Mouse (Mus musculus): ENCODE data around the gene Wdr73.

The Wdr73 gene

DNA sequence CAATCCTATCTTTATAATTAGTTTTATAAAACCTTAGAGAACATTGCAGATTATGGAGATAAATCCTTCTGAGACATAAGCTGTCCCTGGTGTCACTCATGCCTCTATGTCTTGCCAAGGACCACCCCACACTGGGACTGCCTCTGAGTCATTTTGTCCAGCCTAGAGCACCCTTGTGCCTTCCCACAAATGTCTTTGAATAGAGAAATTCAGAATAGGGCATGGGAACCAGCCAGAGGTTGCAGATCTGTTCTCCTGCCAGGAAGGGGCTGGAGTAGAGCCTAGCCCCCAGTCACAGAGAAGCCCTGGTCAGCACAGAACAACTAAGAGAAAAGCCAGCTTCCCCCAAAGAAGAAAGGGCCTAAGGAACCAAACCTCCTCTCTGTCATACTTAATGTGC lies 45.8 kb downstream of the Wdr73 start:
- no peak for DNase-seq (ENCODE audit: low spot score in 2 of 2)

DNA sequence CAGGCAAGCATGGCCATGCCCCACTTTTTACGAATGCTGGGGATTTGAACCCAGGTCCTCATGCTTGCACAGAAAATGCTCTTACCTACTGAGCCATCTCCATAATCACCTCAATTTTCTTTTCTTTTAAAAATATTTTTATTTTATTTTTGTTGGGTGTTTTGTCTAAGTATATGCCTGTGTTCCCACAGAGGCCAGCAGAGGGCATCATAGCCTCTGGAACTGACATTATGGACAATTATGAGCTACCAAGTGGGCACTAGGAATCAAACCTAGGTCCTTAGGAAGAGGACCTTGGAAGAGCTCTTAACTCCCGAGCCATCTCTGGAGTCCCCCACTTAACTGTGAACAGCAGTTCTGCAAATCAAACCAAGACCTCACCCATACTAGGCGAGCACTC lies 47.9 kb downstream of the Wdr73 start:
- no peak for DNase-seq (ENCODE audit: low spot score in 2 of 2)

DNA sequence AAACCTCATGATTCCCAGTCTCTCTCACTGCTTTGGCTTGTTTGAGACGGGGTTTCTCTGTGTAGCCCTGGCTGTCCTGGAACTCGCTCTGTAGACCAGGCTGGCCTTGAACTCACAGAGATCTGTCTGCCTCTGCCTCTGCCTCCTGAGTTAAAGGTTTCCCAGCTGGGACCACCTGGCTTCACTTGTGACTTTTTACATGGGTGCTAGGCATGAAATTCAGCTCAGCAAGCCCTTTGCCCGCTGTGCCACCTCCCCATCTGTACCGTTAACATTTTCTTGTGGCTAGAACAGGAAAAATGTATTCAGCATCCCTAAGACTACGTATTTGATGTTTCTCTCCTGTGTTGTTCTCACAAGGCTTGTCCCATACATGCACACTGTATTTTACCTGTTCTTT lies 50.5 kb downstream of the Wdr73 start:
- peak; percentile 41 to 51 for DNase-seq (ENCODE audit: low spot score in 2 of 2)

DNA sequence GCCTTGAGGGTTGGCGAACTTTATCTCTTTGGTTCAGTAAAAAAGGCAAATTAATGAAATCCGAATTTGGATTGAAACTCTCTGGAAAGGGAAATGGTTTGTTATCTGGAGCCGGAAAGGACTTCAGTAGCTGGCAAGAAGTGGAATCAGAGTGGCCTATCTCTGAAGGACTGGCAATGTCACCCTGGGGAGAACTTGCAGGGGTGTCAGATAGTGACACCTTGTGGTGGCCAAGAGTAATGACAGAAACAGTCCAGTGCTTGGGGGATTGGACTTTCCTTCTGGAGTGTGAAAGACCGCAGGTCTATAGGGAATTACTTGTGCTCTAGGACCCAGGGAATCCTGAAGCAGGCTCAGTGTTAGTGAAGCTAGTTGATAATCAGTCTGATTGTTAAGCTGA lies 51.4 kb downstream of the Wdr73 start:
- DNase-seq (ENCODE audit: low spot score in 2 of 2), result peak in 1 of 2 experiments; percentile 51

DNA sequence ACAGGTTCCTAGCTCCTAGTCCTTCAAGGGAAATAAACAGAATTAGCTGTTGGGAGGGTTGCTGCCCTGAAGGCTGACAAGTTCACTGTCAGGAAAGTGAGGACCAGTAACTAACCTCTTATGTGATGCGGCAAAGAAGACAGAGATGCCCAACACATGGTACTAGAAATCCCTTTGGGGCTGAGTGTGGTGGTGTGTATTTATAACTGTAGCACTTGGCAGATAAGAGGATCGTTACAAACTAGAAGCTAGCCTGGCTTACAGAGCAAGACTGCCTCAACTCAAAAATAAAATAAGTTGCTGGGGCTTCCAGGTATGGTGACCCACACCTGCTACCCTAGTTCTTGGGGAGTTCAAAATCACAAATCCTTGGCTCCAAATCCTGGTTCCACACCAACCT lies 51.8 kb downstream of the Wdr73 start:
- DNase-seq (ENCODE audit: low spot score in 2 of 2), result no peak

DNA sequence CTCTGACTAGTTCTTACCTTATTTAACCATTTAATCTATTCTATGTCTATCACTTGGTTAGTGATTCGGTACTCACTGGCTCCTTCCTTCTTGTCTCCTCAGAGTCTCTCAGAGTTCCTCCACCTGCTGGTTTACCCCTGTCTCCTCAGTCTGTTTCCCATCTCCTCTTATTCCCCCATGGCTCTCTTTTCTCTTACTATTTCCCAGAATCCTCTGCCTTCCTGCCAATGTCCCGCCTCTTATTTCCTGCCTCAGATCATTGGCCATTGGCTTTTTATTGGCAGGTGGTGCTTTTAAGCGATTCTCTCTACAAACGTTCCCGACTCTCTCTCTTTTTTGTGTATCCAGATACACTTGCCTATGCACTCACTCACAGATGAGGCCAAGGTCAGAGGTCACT lies 54.4 kb downstream of the Wdr73 start:
- DNase-seq (ENCODE audit: low spot score in 2 of 2), result no peak

DNA sequence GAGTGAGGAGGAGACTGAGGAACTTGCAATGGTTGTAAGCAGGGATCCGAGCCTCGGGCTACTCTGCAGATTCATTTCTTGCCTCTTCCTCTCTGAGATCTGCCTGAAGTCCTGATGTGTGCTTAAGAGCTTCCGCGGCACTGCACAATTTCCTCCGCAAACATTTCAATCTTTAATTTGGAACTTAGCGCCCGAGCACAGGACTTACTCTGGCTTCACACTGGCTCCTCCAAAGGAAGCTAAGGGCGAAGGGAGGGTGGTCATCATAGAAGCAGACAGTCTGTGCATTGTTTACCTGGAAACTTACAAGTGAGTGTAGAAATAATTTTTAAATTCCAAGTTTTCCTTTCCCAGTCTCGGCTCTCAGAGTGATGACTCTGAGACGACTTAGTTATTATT lies 54.8 kb downstream of the Wdr73 start:
- DNase-seq (ENCODE audit: low spot score in 2 of 2), result no peak

DNA sequence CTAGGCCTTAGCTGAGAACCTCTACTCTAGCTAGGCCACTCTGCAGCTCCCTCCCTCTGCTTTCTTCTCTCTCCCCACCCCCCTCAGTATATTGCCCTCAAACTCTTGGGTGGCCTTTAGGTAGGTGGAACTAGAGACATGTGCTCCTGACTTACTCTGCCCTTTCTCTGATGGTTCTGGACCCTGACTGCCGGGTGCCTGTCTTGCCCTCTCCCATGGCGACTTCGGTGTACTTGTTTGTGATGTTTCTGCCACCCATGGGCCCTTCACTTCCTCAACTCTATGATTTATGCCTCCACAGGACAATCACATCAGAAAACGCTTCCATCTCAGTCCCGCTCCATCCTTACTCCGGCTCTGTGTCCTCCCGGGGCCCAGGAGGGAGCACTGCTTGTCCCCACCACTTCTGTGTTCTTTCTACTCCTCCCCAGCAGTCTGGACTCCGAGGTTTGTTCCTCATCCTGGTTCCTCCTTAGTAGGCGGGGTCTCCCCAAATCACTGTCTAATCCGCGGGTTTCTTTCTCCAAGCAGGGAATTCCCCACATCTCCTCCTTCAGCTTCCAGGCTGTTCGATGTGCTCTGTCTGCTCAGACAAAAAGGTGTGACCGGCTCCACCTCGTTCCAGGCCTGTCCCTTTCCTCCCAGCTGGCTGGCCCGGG lies 55.3 kb downstream of the Wdr73 start:
- DNase-seq (ENCODE audit: low spot score in 2 of 2), result no peak

DNA sequence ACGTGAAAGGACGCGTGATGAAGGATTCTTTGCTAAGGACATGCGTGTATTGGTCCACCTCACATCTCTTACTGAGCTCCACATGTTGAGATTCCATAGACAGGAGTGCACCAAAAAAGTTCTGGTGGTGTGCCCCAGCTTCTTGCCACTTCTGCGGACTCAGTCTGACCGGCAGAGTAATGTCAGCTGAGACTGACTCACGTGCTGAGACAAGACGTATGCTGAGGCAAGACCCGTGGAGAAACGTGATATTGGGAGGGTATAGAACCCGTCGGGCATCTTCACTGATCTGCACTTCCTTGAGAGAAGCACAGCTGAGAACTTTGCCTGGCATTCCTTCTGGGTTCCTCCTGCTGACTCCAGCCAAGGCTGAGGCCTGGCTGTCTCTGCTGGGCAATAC lies 56.4 kb downstream of the Wdr73 start:
- no peak for DNase-seq (ENCODE audit: low spot score in 2 of 2)

DNA sequence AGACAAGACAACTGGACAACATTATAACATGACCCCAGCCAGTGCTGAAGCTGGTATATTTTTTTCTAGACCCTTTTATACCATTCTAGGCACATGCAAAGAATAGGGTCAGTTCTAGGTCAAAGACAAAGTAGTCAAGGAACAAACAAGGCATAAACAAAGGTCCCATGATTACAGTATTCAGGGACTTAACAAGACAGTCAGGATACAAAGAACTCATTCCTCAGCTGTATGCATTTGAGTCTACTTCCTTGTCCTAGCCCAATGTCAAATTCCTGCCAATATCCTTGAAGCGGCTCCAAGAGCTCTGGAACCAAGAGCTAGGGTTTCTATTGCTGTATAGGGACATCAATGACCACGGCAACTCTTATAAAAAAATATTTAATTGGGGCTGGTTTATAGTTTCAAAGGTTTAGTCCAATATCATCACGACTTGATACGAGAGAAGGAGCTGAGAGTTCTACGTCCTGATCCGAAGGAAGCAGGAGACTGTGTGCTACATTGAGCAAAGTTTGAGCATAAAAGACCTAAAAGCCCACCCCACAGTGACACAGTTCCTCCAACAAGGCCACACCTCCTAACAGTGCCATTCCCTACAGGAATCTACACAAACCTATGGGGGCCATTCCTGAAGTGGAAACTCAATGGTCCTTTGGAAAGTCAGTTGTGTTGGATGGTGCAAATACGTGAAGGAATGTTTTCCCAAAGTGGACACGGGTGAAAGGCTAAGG lies 57.0 kb downstream of the Wdr73 start:
- no peak for DNase-seq (ENCODE audit: low spot score in 2 of 2)

DNA sequence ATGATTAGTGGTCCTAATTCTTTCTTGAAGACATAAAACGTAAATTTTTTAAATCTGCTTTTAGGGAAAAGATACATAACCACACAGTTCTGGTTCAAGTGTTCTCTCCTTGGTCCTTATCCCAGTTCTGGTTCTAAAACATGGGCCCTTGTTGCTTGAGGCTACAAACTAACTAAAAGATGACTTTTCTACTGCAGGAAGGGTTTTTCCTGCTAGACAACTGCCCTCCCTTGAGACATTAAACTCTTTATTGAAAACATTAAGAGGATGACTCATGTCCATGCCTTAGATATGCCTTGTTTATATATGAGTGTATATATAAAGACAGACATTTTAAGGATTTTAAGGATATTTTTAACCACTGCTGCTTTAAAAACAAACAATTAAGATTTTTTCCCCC lies 57.9 kb downstream of the Wdr73 start:
- no peak for DNase-seq (ENCODE audit: low spot score in 2 of 2)

DNA sequence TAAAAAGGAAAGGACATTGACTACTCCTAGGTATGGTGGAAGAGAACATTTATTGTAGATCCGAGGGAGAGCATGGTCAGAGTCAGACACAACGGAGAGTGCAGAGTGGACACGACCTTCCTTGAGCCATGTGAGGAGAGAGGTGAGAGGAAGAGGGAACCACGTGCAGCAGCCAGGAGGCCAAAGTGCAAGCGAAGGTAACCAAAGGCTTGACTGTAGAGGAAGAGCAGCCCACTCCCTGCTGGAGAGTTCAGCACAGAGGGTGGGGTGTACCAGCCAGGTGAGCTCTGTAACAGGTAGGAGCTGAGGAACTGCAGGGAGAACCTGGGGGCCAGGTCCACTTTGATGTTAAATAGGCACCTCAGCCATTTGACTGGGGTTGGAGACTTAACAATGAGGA lies 58.9 kb downstream of the Wdr73 start:
- no peak for DNase-seq (ENCODE audit: low spot score in 2 of 2)

DNA sequence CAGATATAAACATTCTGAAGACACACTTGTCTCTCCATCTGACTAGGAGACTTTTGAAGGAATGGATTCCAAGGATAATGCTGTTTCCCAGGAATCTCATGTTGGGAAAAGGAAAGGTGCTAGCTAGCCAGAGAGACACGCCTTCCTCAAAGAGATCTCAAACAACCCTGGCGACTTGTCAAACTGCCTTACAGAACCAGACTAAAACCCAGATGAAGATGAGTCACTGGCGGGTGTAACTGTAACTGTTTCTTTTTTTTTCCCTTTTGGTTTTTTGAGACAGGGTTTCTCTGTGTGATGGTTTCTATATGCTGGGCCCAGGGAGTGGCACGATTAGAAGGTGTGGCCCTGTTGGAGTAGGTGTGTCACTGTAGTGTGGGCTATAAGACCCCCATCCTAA lies 60.1 kb downstream of the Wdr73 start:
- no peak for DNase-seq (ENCODE audit: low spot score in 2 of 2)
